Mouse (Mus musculus) kidney, adult 2 months (tissue): ENCODE results near the gene Ypel3.

Source experiments
- CTCF ChIP-seq: fragments of 200-500 bp; conservative IDR thresholded peaks from 2 replicates; pipeline ENCODE4 v1.5.1; 2011; ENCODE audit warnings: low read depth, mild to moderate bottlenecking, control low read depth, low read length, moderate library complexity, mixed read lengths; ENCODE audit not compliant: insufficient read depth, insufficient read length
- POLR2A ChIP-seq: fragments of 200-500 bp; IDR thresholded peaks from one replicate; pipeline ENCODE4 v1.6.1; 2011; ENCODE audit warnings: low read depth, low read length, control low read depth

DNA sequence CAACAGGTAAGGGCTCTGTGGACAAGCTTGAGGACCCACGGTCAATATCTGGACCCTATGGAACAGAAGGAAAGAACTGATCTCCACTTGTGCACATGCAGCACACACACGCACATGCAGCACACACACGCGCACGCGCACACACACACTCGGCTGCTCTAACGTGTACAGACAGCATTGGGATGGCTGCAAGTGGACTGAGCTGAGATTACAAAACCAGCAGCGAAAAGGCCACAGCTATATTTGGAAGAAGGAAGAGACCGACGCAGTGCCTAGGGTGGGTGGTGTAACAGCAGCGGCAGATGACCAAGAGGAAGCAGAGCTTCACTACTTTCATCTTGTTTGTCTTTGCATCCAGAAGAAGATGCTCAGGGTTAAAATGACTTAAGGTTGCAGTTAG, 30.7 kb upstream of the Ypel3 start:
- TF ChIP-seq CTCF, result no peak
- TF ChIP-seq POLR2A, result no peak
